Mouse (Mus musculus) embryonic facial prominence, embryonic 14.5 days (tissue): ENCODE measurements around the gene Dnajc8. TPM values are rescaled to one million over a fixed set of nuclear protein-coding genes. Genes with fewer than 3 reads are reported as not detected.
"Not testable (repeated sequence)": the region's sequence is repeated elsewhere in the genome, so short reads cannot be mapped to it uniquely, and the experiment has no call there.

Source experiments
- ATAC-seq: fragments of 200-750 bp; cut with Nextera tagmentation; 2 replicates; pipeline ENCODE4 v1.8.0; 2017; ENCODE audit warnings: low read depth, moderate number of reproducible peaks, moderate TSS enrichment
- DNase-seq: peaks from one replicate; pipeline ENCODE4 v3.0.0-alpha.2; 2015; ENCODE audit warnings: low spot score
- H3K27ac ChIP-seq: fragments of 300-500 bp; sonication (generic); replicated peaks from 2 replicates; pipeline ENCODE4 v1.5.1; 2014; ENCODE audit warnings: low read depth, mild to moderate bottlenecking, low read length, moderate library complexity
- H3K27me3 ChIP-seq: fragments of 300-500 bp; sonication (generic); replicated peaks from 2 replicates; pipeline ENCODE4 v1.6.1; 2014; ENCODE audit warnings: low read length; ENCODE audit not compliant: control insufficient read depth, insufficient read depth
- H3K36me3 ChIP-seq: fragments of 300-500 bp; sonication (generic); 2 replicates; pipeline ENCODE4 v1.6.1; 2014; ENCODE audit warnings: low read length, mixed read lengths; ENCODE audit not compliant: control insufficient read depth, insufficient read depth
- H3K4me1 ChIP-seq: fragments of 300-500 bp; sonication (generic); 2 replicates; pipeline ENCODE4 v1.6.1; 2014; ENCODE audit warnings: antibody characterized with exemption, low read length; ENCODE audit not compliant: control insufficient read depth, insufficient read depth
- H3K4me2 ChIP-seq: fragments of 300-500 bp; sonication (generic); 2 replicates; pipeline ENCODE4 v1.6.1; 2014; ENCODE audit warnings: low read depth, mild to moderate bottlenecking, low read length, moderate library complexity, mixed read lengths
- H3K4me3 ChIP-seq: fragments of 300-500 bp; sonication (generic); 2 replicates; pipeline ENCODE4 v1.5.1; 2014; ENCODE audit warnings: low read depth, mild to moderate bottlenecking, low read length
- H3K9ac ChIP-seq: fragments of 300-500 bp; sonication (generic); 2 replicates; pipeline ENCODE4 v1.6.1; 2014; ENCODE audit warnings: low read depth, mild to moderate bottlenecking, low read length, moderate library complexity, mixed read lengths
- H3K9me3 ChIP-seq: fragments of 300-500 bp; sonication (generic); 2 replicates; pipeline ENCODE4 v1.6.1; 2016; ENCODE audit warnings: low read length; ENCODE audit not compliant: control insufficient read depth
- WGBS: fragments of 180-500 bp; shearing (Covaris S2); extraction: QIAGEN DNeasy Blood & Tissue Kit; methylation state at CpG from one replicate; pipeline ENCODE4 v1.1.7; 2014; 5-methylcytosine and 5-hydroxymethylcytosine counted together
- polyA plus RNA-seq: library from polyadenylated mRNA; unstranded; fragments of >200 nt; fragmentation: Nextera tagmentation; extraction: Ambion mirVana; gene quantifications from 2 replicates; pipeline ENCODE4 v1.2.1, GENCODE M21; 2014

Gene Dnajc8
- polyA plus RNA-seq, 1 experiment from 2014 or later = 133 TPM

DNA sequence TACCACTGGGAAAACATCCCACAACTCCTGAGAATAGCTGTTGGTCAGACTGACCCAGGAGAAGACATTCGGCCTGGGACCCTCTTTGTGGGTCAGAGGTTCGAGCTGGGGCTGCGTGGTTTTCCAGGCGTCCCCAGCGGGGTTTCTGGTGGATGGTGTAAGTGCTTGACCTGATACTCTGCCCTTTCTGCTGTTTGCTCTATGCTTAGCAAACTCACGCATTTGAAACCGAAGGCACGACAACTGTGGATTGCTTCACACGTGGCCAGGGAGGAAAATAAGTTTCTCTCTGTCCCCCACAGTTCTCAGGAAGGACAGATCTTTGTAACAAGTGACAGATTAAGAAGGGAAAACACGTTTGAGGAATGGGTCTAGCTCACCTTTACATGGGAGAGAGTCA is 55.3 kb downstream of the Dnajc8 start:
- no peak for DNase-seq
- H3K9me3 ChIP-seq = no peaks in the 10 kb centered on the region
- no peaks in the 10 kb centered on the region for H3K4me1 ChIP-seq
- H3K36me3 ChIP-seq = no peaks in the 10 kb centered on the region
- ATAC-seq = no peak
- H3K27ac ChIP-seq = no peak overlapping the region
- no peak overlapping the region for H3K4me2 ChIP-seq
- no peak overlapping the region for H3K4me3 ChIP-seq
- H3K9ac ChIP-seq = no peak overlapping the region
- H3K27me3 ChIP-seq = no peaks in the 10 kb centered on the region
- WGBS = 80% methylated on average over 10 of the region's 10 CpGs

DNA sequence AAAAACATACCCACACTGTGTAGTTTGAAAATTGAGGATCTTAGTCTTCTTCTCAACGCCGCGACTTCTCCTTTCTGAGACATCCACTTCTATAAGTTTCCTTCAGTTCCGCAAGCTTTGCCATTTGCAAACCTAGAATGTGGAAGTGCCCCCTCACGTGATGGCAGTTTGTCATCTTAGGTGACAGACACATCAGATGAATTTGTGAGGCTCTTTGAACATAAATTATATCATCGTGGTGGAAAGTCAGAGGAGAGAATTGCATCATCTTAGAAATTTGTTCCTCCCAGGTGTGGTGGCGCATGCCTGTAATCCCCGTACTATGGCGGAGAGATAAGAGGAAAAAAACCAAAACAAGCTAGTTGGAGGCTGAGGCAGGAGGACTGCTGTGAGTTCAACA is 57.6 kb downstream of the Dnajc8 start:
- H3K4me3 ChIP-seq = no peak overlapping the region
- H3K27me3 ChIP-seq = no peaks in the 10 kb centered on the region
- H3K9me3 ChIP-seq = no peaks in the 10 kb centered on the region
- 92% methylated on average over 9 of the region's 9 CpGs for WGBS
- H3K4me2 ChIP-seq = no peak overlapping the region
- no peaks in the 10 kb centered on the region for H3K36me3 ChIP-seq
- no peaks in the 10 kb centered on the region for H3K4me1 ChIP-seq
- no peak overlapping the region for H3K9ac ChIP-seq
- DNase-seq (peak; percentile 9), ATAC-seq (no peak)
- no peak overlapping the region for H3K27ac ChIP-seq

DNA sequence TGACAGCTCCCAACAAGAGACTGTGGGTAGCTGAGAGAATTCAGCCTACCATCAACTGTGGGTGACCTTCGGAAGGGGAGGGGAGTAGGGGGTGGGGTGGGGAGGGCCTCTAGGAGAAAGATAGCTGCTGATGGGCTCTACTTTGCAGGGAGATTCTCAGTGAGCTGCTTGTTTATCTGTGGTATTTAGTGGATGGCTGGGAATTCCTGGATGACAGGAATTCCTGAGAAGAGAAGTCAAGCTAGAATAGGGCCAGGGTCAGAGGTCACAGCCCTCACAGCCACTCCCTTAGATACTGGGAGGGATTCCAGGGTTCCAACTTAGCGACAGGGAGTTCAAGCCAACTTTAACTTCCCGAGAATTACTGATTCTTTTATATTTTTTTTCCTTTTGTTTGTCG is 58.8 kb downstream of the Dnajc8 start:
- no peak overlapping the region for H3K4me3 ChIP-seq
- 30% methylated on average over 4 of the region's 4 CpGs for WGBS
- ATAC-seq = no peak

DNA sequence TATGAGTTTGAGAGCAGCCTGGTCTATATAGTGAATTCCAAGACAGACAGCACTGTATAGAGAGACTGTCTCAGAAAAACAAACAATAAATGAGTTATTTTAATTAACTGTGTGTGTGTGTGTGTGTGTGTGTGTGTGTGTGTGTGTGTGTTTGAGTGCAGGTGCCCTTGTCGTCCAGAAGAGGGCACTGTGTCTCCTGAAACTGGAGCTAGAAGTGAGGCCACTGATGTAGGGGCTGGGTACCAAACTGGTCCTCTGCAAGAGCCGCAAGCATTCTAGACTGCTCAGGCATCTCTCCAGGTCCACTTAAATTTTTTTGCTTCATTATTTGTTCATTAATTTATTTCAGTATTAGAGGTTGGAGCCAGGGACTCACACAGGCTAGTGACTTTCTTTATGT is 63.5 kb downstream of the Dnajc8 start:
- Histone ChIP-seq H3K9me3 (no peaks in the 10 kb centered on the region), H3K9ac (no peak overlapping the region), H3K4me3 (no peak overlapping the region), H3K4me2 (no peak overlapping the region), H3K27ac (no peak overlapping the region), H3K27me3 (no peaks in the 10 kb centered on the region), H3K4me1 (no peaks in the 10 kb centered on the region), H3K36me3 (no peaks in the 10 kb centered on the region)
- DNase-seq (no peak), ATAC-seq (no peak)
- 94% methylated on average over 2 of the region's 2 CpGs for WGBS

More for the DNA sequence above, 58.8 kb downstream of the Dnajc8 start:
- Histone ChIP-seq H3K9me3 (no peaks in the 10 kb centered on the region), H3K27ac (no peak overlapping the region), H3K4me2 (no peak overlapping the region), H3K4me1 (no peaks in the 10 kb centered on the region), H3K27me3 (no peaks in the 10 kb centered on the region), H3K9ac (no peak overlapping the region), H3K36me3 (no peaks in the 10 kb centered on the region)
- DNase-seq = no peak

DNA sequence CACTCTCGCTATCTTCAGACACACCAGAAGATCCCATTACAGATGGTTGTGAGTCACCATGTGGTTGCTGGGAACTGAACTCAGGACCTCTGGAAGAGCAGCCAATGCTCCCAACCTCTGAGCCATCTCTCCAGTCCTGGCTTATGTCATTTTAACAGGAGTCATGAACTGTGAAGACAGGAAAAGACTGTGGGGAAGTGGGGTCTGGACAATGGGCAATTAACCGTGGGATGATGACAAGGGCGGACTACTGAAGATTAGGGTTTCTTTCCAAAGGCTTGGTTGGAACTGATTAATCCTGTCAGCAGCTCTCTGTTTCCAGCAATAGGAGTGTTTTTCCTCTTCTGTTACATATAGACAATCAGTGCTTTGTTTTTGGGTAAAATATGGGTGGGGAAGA is 64.4 kb downstream of the Dnajc8 start:
- no peak overlapping the region for H3K27ac ChIP-seq
- no peak for DNase-seq
- ATAC-seq = no peak
- H3K9ac ChIP-seq = no peak overlapping the region
- no peak overlapping the region for H3K4me2 ChIP-seq
- no peaks in the 10 kb centered on the region for H3K9me3 ChIP-seq
- no peaks in the 10 kb centered on the region for H3K36me3 ChIP-seq
- H3K27me3 ChIP-seq = no peaks in the 10 kb centered on the region
- 76% methylated on average over 3 of the region's 3 CpGs for WGBS
- H3K4me1 ChIP-seq = no peaks in the 10 kb centered on the region
- no peak overlapping the region for H3K4me3 ChIP-seq

DNA sequence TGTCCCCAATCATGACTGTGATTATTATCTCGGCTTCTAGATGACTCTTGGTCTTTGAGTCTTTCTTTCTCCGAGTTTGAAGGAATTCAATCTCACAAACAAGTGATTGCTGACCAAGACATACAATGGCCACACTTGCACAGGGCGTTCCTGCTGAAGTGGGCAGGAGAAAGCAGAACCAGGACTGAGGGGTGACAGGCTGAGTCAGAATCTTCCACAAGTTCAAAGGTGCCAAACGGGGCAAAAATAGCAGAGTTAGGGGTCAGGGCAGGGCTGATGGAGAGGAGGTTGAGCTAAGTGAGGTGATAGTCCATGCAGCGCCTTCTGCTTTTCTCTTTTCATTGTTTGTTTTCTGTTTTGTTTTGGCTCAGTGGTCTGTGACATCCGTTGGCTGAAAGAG is 65.1 kb downstream of the Dnajc8 start:
- Histone ChIP-seq H3K4me1 (no peaks in the 10 kb centered on the region), H3K27me3 (no peaks in the 10 kb centered on the region), H3K4me3 (no peak overlapping the region), H3K9me3 (no peaks in the 10 kb centered on the region), H3K27ac (no peak overlapping the region), H3K4me2 (no peak overlapping the region), H3K9ac (no peak overlapping the region), H3K36me3 (no peaks in the 10 kb centered on the region)
- WGBS = 86% methylated on average over 6 of the region's 6 CpGs
- no peak for ATAC-seq
- DNase-seq = no peak

DNA sequence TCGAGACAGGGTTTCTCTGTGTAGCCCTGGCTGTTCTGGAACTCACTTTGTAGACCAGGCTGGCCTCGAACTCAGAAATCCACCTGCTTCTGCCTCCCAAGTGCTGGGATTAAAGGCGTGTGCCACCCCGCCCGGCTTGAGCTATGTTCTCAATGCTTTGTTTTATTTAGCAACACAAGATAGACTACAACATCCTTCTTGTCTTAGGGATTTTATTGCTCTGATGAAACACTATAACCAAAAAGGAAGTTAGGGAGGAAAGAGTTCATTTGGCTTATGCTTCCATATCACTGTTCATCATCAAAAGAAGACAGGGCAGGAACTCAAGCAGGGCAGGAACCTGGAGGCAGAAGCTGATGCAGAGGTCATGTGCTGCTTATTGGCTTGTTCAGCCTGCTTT is 65.9 kb downstream of the Dnajc8 start:
- WGBS = 90% methylated on average over 4 of the region's 5 CpGs
- not testable (repeated sequence) for DNase-seq, H3K4me3 ChIP-seq, H3K9ac ChIP-seq, H3K36me3 ChIP-seq, ATAC-seq, H3K27ac ChIP-seq, H3K27me3 ChIP-seq, H3K4me2 ChIP-seq, H3K9me3 ChIP-seq, H3K4me1 ChIP-seq

Other genes with a start within 250 kb of the Dnajc8 start
- 1.8 and 2.3 TPM in 2 replicates for gene Rab42, start 232.2 kb upstream of the Dnajc8 start, polyA plus RNA-seq
- 62.3 and 69.9 TPM in 2 replicates for gene Trnau1ap, start 206.0 kb upstream of the Dnajc8 start, polyA plus RNA-seq
- 40.4 and 46.6 TPM in 2 replicates for gene Rcc1, start 181.9 kb upstream of the Dnajc8 start, polyA plus RNA-seq
- gene Phactr4, start 113.1 kb upstream of the Dnajc8 start, polyA plus RNA-seq = 18.2 and 18.6 TPM in 2 replicates
- gene Med18, start 71.6 kb upstream of the Dnajc8 start, polyA plus RNA-seq = 6.6 and 8.5 TPM in 2 replicates
- 6.2 and 6.4 TPM in 2 replicates for gene Sesn2, start 25.0 kb upstream of the Dnajc8 start, polyA plus RNA-seq
- gene Atpif1, start 1.9 kb upstream of the Dnajc8 start, polyA plus RNA-seq = 984 and 996 TPM in 2 replicates
- 0.55 and 0.58 TPM in 2 replicates for gene Ptafr, start 28.5 kb downstream of the Dnajc8 start, polyA plus RNA-seq
- gene Eya3, start 103.4 kb downstream of the Dnajc8 start, polyA plus RNA-seq = 25.1 and 25.5 TPM in 2 replicates
- gene Xkr8, start 197.0 kb downstream of the Dnajc8 start, polyA plus RNA-seq = 6.9 and 9.4 TPM in 2 replicates
- gene Smpdl3b, start 221.7 kb downstream of the Dnajc8 start, polyA plus RNA-seq = 6.7 and 7.9 TPM in 2 replicates
- gene Rpa2, start 232.8 kb downstream of the Dnajc8 start, polyA plus RNA-seq = 94.9 and 109 TPM in 2 replicates